Mouse (Mus musculus): ENCODE results near the gene Arhgap27.

DNA sequence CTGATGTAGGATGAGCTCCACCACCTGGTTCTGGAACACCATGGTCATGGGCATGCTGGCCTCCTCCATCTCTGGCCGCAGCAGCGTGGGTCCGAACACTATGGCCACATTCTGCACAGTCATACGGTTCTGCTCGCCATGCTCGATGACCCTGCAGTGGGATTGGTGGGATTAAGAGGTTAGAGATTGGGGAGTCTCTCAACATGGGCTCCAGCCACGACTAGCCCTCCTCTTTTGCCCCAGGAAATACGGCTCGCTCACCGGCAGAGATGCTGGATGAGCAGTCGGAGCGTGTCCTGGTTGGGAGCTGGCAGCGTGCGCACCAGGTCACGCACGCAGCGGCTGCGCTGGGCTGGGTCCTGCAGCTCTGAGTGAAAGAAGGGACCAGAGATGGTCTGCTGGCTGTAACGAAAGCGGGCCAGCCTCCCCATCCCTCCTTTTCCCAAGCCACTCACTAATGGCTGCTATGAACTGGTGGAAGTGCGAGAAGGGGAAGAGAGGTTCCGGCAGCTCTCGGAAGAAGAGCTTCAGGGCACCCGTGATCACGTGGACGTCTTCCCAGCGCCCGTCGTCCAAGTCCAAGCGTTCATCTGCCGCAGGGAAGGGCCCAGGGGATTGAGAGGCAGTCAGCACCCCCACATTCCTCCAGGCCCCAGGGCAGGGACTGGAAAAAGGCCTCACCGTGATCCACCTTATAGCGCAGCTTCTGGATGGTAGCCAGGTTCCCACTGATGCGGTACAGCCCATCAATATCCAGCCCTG is 30.4 kb downstream of the Arhgap27 start:
- TF ChIP-seq POLR2A (IDR thresholded peaks at IDR 0.05; ENCODE audit: low read depth, low read length) (no peak), CTCF (IDR thresholded peaks at IDR 0.05; ENCODE audit: extremely low read depth, insufficient read length, insufficient replicate concordance, low read depth, low read length) (no peak)

Data from small intestine, adult 2 months (tissue).